Mouse (Mus musculus): ENCODE results near the gene Ralgapb.
"Not testable (repeated sequence)": the region's sequence is repeated elsewhere in the genome, so short reads cannot be mapped to it uniquely, and the experiment has no call there.

Gene Ralgapb

DNA sequence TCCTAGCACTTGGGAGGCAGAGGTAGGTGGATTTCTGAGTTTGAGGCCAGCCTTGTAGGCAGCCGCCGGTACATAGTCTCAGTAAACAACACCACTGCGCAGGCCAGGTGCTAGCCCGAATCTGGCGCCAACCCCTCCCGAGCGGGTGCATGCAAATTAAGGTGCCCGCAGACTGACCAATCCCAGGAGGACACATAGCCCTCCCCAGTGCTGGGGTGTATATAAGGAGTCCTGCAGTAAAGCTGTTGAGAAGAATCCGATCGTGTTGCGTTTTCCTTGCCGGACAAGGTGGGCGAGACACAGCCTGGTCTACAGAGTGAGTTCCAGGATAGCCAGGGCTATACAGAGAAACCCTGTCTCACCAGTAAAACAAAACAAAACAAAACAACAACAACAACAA is 12.5 kb upstream of the Ralgapb start:
- not testable (repeated sequence) for DNase-seq (ENCODE audit: low read depth in 1 of 2, low spot score in 2 of 2)

GRCm38 (mm10) chr2:158402915-158403314 is 6.7 kb upstream of the Ralgapb start:
- no peak for DNase-seq (ENCODE audit: low read depth in 1 of 2, low spot score in 2 of 2)

DNA sequence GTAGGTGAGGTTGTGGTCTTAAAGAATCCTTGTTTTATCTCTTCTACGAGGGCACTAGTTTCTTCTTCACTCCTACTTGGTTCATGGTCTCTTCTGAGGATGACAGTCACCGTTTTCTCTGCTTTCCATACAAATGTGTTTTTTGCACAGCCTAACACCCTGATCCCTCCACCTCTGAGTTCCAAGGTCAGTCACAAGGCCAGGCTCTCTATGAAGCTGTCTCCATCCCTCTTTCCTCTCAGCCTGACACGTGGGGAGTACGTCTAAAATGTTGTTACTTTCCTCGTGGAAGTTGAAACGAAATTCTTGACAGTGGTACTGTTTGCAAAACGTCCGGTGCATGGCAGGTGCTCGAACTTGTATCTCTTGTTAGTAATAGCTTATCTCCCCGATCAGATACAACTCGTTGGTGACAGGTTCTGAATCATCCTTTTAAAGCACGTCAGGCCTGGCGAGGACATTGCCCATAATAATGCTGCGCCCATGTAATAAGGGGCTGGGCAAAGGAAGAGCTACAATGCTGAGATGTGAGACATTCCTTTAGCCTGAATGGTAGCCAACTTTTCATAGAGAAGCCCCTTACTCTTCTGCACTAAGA is 552 bp upstream of the Ralgapb start:
- DNase-seq (ENCODE audit: low read depth in 1 of 2, low spot score in 2 of 2) = no peak

DNA sequence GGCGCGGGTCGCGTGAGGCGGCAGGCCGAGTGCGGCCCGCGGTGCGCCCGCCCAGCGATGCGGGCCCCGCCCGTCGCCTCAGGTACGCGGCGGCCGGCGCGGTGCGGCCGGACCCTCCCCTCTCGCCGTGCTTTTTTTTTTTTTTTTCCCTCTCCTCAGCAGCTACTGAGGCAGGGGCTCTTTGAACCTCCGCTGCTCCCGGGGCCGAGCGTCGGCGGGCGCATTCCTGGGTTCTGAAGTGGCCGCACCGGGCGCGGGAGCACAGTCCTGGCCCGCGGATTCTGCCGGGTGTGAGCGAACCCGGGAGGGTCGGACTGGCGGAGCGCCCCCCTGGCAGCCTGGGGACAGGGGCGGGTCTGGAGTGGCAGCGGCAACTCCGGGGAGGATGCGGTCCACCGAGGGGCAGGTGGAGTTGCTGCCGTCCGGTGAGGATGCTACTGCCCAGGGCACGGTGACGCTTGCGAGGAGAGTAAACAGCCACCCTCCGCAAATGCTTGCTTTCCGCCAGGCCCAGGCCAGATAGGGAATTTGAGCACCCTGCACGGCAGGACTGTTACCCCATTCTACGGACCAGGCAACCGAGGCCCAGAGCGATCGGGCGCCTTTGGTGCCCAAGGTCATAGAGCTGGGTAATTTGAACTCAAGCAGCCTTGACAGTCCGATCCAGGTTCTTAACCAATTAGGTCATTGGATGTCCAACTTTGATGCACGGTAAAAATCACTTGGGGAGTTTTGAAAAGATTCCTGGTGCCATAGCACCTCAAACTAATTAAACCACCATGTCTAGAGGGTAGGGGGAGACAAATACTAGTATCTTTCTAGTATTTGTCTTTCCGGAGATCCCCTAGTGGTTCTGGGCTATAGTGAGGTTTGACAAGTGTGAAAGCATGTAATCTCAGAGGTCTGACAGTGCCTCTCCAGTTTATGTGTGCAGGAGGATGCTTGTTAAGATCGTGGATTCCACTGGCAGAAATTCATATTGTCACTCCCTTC is 670 bp downstream of the Ralgapb start:
- DNase-seq (ENCODE audit: low read depth in 1 of 2, low spot score in 2 of 2) = no peak

DNA sequence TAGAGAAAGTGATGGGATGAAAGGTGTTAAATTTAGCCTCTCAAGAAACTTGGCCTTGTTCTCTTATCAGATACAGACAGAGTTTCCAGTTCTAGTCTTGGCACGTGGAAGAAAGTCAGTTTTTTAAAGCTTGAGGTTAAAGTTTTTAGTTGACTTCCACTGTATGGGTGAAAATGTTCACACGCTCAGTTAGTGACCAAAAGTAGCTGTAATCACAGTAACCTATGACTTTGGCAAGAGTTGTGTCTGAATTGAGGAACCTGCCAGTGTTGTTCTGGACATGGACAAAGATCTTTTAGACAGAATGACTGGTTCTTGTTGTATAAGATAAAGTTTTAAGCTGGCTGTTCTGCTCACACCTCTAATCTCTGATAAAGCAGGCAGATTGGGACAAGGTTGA is 3.6 kb downstream of the Ralgapb start:
- no peak for DNase-seq (ENCODE audit: low read depth in 1 of 2, low spot score in 2 of 2)

- DNase-seq (ENCODE audit: low read depth in 1 of 2, low spot score in 2 of 2) = no peak
Observed at GRCm38 (mm10) chr2:158415826-158416225, 6.2 kb downstream of the Ralgapb start.

DNA sequence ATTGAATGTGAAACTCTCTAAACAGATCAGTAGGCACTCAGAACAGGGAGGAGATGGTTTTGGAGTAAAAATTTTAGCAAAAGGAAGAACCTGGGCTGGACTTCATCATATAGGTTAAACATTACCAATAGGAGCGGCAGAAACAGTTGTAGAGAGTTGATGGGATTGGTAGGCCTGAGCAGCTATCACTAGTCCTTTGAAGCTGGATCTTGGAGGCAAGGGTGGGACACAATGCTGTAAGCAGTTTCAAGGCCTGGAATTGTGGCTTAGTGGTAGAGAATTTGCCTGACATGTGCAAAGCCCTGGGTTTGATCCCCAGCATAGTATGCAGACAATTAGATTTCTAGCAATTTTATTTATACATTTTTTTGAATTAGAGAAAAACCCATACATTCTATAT is 9.0 kb downstream of the Ralgapb start:
- no peak for DNase-seq (ENCODE audit: low read depth in 1 of 2, low spot score in 2 of 2)

DNA sequence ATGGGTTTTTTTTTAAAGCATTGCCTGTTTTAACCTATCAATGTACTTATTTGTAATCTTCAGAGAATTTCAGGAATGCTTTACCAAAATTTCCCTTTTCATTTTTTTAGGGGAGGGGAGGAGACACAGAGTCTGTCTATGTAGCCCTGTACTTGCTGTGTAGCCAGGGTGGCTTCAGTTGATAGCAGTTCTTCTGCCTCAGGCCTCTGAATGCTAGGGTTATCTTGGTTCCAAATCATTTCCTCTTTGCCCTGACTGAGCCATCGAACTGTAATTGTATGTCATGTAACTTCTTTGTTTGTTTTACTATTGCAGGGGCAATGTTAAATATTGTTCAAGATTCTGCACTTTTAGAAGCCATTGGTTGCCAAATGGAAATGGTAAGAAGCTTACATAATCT is 36.2 kb downstream of the Ralgapb start:
- DNase-seq (ENCODE audit: low read depth in 1 of 2, low spot score in 2 of 2) = no peak

DNA sequence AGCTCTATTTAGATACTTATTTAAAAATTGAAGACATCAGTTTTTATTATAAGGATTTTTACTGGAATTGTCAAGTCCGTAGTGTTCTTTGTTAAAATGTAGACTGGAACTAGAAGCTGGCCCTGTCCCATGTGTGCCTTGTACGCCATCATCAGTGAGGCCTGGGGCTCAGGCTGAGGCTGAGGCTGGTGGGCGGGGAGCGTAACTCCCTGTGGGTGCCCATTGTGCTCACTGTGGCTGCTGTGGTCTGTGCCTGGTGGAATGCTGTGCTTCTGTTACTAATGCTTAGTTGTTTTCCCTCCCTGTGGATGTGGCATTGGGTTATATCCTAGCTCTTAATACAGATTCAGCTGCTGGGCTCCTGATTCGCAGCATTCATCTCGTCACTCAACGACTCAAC is 40.2 kb downstream of the Ralgapb start:
- no peak for DNase-seq (ENCODE audit: low read depth in 1 of 2, low spot score in 2 of 2)

DNA sequence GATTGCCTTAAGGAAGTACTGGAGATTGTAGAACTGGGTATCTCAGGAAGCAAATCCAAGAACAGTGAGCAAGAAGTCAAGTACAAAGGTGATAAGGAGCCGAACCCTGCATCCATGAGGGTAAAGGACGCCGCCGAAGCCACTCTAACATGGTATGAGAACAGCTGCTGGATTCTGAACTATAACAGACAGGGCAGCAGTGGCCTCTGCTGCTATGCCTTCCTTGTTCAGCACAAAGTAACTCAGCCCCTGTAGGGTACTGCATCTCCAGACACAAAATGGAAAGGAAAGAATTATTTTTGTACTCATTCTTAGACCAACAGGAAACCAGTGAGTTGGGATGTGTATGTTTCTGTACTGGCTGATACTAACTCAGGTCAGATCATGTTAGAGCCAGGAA is 46.8 kb downstream of the Ralgapb start:
- no peak for DNase-seq (ENCODE audit: low read depth in 1 of 2, low spot score in 2 of 2)

DNA sequence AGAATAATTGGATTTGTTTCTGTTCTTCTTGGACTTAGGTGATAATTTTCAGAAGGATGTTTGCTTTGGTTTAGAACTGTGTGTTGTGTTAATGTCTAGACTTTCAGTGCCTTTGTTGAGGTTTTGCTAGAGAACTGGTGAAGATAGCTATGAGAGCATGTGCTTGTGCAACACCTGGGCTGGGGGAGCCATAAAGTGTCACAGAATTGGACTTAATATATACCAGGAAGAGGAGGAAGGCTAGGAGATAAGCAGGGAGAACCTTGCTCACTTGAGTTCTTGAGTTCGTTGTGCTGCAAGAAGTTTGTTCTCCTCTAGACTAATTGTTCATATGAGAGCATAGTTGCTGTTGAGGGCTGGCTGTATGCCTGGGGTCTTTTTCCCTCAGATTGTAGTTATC is 48.0 kb downstream of the Ralgapb start:
- no peak for DNase-seq (ENCODE audit: low read depth in 1 of 2, low spot score in 2 of 2)

DNA sequence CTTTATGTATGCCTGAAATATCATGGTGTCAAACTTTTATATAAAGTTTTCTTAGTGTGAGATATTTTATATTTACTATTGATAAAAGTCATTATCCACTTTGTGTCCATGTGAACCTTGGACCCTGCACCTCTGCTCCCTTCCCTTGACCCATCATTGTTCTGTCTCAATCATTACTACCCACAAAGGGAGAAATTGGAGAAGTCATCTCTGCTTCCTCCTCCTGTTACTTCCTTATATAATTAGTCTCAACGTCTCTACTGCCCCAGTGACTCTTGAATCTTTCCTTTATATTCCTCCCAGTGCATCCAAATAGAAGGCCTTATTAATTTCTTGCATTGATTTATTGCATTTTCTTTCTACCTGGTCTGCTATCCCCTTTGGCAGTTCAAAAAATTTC is 52.8 kb downstream of the Ralgapb start:
- no peak for DNase-seq (ENCODE audit: low read depth in 1 of 2, low spot score in 2 of 2)

- no peak for DNase-seq (ENCODE audit: low read depth in 1 of 2, low spot score in 2 of 2)
Observed at GRCm38 (mm10) chr2:158474159-158474558, 64.5 kb downstream of the Ralgapb start.

DNA sequence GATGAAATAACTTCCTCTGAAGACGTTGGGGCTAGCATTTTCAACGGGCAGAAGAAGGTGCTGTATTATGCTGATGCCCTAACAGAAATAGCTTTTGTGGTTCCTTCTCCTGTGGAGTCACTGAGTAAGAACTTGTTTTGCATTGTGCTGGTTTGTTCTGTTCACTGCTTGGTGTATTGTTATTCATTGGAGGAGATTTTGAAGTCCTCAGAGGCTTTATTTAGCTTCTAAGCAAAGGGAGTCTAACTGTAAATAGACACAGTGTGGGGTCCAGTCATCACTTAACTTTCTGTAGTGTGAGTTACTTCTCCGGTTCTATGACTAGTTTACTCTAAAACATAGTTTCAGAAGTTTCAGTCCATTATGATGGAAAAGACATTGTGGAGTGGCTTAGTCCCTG is 68.0 kb downstream of the Ralgapb start:
- DNase-seq (ENCODE audit: low read depth in 1 of 2, low spot score in 2 of 2) = no peak

GRCm38 (mm10) chr2:158498457-158498856 is 88.8 kb downstream of the Ralgapb start:
- no peak for DNase-seq (ENCODE audit: low read depth in 1 of 2, low spot score in 2 of 2)

DNA sequence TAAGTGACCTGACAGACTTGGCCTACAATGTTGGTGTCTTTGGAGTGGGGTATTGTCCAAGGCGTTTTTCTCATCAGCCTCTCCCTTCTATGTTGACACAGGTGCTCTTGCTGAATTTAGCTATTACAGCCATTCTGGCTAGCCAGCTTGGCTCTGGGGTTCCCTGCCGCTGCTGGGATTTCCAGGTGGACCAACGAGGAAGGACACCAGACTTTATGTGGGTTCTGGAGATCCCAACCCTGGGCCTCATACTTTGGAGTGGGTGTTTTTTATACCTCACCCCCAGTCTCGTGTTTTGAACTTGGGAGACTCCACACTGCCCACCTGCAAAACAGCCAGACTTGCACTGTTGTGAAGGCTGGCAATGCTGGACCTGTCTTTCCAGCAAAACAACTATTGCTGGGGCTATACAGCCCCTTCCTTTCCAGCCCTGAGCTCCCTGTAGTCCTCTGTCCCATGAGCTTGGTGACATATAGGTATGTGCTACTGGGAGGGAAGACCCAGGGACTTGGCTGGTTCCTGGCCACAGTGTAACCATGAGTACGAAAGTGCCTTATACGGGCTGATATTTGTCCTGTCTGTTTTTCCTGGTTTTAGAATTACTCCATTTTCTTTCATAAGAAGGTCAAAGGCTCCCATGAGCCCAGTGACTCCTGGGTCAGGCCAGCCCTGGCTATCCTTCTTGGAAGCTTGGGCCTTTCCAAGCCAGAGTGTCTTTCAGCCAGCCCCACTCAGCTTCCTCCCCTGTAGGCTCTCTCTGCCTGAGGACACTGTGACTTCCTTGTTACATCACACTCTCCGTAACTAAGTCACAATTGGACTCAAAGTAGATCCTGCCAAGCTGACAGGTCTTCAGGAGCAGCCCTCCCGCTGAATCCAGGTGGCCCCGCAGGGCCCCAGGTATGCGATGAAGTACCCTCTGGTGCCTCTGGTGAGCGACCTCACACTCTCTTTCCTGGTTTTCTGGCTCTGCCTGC is 92.5 kb downstream of the Ralgapb start, which contains the start of gene Adig:
TSS of gene Adig (plus strand) at position 777 of the 977 bp plus-strand sequence.
- DNase-seq (ENCODE audit: low read depth in 1 of 2, low spot score in 2 of 2) = no peak

DNA sequence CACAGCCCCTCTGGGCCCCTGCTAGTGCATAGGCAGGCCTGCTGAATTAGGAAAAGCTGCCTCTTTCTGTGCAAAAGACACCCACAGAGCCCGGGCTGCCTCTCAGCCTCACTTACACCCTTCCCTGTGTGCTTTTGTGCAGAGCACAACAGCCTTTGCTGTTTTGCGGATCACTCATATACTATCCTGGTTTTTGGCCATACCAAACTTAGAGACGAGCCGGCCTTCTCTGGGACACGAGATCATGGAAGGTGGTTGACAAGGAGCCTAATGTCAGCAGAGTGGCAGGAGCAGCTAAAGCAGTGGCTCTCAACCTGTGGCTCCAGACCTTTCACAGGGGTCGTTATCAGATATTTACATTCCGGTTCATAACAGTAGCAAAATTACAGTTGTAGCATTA is 93.6 kb downstream of the Ralgapb start:
- no peak for DNase-seq (ENCODE audit: low read depth in 1 of 2, low spot score in 2 of 2)

DNA sequence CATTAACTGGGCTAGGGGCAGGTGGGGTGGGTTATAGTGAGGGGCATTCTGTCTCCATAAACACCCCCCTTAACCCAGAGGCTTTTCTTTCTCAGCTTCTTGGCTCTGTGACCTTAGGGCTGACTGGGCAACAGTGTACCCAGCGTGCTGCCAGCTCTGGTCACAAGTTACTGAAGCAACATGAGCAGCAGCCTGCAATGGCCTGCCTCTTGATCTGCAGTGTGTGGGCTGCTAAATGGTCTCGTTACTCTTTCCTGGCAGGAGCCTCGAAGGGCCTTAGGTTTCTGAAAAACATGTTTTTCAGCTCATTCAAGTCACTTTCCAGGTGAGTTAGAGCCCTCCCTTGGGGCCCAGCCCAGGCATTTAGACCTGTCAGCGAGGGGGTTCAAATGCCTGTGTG is 94.0 kb downstream of the Ralgapb start:
- no peak for DNase-seq (ENCODE audit: low read depth in 1 of 2, low spot score in 2 of 2)

DNA sequence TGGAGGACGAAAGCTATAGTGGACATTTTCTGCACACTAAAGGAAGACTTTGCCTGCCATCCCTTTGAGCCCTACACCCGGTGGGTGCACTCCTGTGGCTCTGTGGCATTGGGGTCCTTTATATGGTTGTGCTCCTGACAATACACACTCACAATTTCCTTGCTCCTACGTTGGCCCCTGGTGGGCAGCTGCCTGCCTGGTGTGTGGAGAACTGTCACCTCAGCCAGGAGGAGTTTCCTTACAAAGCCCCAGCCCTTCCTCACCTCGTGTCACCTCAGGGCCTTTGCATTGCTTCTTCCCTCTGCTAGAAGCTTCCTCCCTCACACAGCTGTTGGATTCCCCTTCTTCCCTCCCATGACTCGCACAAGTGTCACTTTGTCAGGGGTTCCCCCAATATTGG is 96.8 kb downstream of the Ralgapb start:
- no peak for DNase-seq (ENCODE audit: low read depth in 1 of 2, low spot score in 2 of 2)

GRCm38 (mm10) chr2:158507046-158507445 is 97.4 kb downstream of the Ralgapb start:
- no peak for DNase-seq (ENCODE audit: low read depth in 1 of 2, low spot score in 2 of 2)

DNA sequence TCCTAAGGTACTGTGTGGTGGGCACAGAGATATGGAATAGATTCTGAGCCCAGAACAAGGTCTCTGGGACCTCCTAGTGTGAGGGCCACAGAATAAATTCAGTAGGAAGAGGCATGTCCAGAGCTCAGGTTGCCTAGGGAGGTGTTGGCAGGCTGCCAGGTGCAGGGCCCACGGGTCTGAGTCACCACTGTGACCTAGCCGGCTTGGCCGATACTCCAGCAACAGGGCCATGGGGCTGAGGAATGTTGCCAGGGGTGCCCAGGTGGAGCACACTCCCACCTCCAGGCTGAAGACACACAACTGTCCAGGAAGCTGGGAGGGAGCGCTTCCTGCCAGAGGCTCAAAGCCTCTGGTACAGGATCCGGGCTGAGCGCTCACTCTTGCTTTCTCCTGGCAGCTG is 101.0 kb downstream of the Ralgapb start:
- no peak for DNase-seq (ENCODE audit: low read depth in 1 of 2, low spot score in 2 of 2)
